Mouse (Mus musculus): ENCODE results near the gene Senp1.

DNA sequence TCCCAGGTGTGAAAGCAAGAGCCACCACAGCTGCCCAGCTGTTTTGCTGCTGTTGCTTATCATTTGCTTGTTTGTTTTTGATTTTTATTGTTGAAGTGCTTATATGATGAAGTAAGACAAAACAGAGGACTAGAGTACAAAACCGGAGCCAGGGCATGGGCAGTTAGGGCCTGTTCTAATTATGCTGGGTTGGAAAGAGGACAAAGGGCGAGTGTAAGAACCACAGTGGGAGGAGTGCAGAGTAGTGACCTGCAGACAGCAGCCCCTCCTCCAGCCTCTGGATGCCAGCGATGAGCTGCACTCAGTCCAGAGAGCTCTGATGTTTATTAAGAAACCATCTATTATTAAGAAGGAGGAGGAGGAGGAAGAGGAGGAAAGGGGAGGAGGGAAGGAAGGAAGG, 70.4 kb downstream of the Senp1 start:
- no peak for TF ChIP-seq GATA1 (IDR thresholded peaks at IDR 0.05; ENCODE audit: low read length)
- no peak for TF ChIP-seq TAL1 (IDR thresholded peaks at IDR 0.05; ENCODE audit: low read length)

All from erythroblast, embryonic 14.5 days (primary cell).